Mouse (Mus musculus) mouse embryonic stem cell (cell line): ENCODE data around the gene Fam117b.

ENCODE experiments used
- in situ Hi-C, 2 experiments: fragments of 300-500 bp; cut with MboI; formaldehyde crosslinking; loops; 1 replicate in 1 of 2; 3 replicates in 1 of 2; pipeline ENCODE4 v1.14.3; 2019 to 2020; ENCODE audit warnings: low sequenced_read_pairs in 2 of 2, low pct_unique_long_range_greater_than_20kb in 1 of 2, mixed read lengths in 1 of 2; ENCODE audit not compliant: unreplicated experiment in 1 of 2

Gene Fam117b

DNA sequence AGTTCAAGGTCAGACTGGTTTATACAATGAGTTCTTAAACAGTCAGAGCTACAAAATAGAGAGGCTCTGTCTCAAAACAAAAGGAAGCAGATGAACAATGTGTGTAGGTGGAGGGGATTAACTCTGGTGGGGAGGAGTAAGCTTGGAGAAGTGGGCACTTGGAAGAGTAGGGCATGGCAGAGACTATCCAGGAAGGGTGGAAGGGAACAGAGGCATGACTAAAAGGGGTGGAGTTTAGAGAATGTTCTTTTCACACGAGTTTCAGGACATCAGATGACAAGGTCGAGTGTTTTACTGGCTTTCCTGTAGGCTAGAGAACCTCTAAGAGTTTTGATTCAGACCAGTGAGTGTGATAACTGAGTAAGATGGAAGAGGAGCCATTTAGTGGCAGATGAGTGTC, 5.1 kb upstream of the Fam117b start:
- in situ Hi-C loops: no loop called here

DNA sequence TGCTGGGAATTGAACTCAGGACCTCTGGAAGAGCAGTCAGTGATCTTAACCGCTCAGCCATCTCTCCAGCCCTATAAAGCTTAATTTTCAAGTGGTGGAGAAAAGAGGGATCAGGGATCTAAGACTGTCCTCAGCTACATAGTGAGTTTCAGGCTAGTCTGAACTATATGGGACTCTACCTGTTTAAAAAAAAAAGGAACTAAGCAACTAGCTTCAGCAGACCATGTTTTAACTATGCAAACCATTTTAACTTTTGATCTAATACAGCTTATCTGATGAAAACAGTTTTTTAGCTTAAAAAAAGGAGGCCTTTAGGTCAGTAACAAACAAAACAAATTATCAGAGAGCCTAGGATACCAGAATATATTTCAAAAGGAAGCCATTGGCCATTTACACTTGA, 1.9 kb upstream of the Fam117b start:
- in situ Hi-C loops: no loop called here

DNA sequence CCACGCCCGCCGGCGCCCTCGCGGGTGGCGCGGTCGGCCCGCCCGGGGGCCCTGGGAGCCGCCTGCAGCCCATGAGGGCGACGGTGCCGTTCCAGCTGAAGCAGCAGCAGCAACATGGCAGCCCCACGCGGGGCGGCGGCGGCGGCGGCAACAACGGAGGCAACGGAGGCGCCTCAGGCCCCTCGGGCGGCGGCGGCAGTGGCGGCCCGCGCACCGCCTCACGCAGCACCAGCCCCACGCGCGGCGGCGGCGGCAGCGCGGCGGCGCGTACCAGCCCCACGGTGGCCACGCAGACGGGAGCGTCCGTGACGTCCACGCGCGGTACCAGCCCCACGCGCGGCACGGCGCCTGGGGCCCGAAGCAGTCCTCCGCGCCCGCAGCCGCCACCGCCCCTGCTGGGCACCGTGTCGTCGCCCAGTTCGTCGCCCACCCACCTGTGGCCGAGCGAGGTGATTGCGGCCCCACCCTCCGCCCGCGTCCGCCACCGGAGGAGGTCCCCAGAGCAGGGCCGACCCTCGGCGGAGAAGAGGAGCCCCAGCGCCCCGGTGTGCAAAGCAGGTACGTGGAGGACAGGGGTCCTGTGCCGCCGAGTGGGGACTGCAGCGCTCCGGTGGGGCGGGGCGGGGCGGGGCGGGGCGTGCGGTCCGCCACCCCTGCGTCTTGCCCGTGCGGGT, 526 bp downstream of the Fam117b start:
- in situ Hi-C loops: no loop called here

DNA sequence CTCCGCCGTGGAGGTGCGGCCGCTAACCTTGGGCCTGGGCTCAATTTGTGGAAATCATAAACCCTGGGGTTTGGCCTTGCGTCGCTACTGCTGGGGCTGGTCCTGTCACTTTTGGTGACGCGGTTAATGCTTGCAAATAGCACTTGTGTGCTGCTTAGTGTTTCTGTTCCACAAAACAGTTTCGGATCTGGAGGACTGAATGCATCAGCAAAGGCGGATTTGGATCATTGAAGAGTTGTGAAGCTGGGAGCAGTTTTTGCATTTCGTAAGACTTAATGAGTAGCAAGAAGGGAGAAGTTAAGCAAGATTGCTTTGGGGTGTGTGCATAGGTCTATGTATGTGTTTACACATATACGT, 1.0 kb downstream of the Fam117b start:
- in situ Hi-C loops: no loop called here

DNA sequence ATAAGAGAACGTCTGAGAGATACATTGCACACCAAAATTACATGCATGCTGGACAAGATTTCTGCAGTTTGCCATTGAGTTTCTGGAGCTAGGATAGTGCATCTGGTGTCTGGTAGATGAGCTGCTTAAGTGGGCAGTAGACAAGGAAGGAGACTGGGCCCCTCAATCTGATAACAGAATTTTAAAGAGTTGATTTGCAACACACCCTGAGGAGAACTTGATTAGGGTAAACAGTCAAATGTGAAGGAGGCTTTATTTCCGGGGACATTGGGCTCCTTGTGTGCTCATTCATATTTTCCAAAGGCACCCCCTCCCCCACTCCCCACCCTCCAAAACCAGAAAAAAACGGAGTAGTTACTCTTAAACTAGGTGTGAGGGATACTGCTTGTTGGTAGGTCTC, 2.0 kb downstream of the Fam117b start:
- in situ Hi-C loops: no loop called here

DNA sequence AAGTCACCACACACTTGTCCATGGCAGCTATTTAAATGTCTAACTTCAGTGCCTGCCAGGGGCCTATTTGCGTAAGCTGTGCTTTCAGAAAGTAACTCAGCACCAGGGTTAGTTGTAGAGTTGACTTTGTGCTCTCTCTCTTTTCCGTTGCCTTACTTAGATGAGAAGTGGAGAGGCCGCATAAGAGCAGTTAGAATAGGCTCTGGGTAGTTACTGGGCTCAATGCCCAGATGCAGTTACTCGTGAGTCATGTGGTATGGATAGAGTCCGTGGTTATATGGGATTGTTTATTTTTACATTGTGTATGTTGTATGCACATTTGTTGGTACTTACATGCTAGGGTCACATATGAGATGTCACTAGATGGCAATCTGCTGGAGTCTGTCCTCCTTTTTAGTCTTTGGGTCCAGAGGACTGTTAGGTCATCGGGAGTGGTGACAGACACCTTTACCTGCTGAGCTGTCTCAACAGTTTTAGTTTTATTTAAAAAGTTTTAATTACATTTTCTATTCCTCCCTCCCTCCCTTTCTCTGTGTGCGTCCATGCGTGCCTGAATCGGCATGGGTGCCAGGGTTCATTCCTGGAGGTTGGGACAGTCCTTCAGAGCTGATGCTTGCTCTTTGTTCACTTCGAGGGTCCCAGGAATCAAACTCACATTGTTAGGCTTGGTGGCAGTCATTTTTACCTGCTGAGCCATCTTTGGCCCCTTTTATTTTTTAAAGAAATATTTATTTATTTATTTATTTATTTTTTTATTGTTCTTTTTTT, 3.2 kb downstream of the Fam117b start:
- in situ Hi-C loops: no loop called here

DNA sequence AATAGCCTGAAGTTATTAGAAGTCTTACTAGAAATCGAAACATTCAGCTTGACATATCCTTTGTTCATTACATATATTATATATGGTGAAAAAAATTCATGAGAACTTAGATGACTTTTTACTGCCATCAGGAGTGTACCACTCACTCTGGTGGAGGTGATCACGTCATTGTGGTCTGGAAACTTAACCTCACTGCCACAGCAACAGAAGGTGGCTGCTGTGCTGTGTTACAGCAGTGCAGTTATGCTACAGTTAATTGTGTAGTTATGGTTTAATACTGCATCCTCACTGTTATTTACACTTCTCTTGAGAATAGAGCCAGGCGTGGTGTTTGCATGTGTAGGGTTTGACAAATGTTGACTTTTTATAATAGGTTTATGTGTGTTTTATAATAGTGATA, 4.6 kb downstream of the Fam117b start:
- in situ Hi-C loops: no loop called here

DNA sequence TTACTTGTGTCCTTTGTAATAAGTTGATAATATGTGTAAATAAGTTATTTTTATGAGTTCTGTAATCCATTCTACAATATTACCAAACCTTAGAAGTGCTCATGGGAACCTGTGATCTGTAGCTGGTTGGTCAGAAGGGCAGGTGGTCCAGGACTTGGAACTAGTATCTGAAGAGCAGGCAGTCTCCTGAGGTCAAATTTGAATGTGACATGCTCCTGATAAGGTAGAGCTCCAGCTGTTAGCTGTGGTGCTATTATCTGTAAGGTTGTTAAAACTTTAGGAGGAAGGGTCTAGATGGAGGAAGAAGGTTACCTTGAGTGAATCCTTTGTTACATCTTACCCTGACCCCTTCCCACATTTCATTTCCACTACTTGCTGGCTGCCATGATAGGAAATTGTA, 5.3 kb downstream of the Fam117b start:
- in situ Hi-C loops: no loop called here

DNA sequence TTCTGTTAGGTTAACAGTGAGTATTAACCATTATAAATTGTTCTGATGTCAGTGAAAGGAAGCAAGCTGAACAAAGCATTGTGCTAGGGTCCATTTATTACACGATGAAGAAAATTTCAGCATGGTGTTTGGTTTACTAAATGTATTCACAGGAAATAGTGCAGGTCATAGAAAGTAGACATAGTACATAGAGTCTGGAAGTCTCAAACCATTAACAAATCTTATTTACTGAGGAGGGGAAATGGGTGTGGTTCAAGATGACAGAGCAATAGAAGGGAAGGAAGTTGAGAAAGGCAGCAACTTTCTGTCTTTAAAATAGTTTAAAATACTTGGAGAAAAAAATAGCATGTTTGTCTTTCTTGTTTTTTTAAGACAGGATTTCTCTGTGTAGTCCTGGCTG, 10.4 kb downstream of the Fam117b start:
- in situ Hi-C loops: no loop called here

DNA sequence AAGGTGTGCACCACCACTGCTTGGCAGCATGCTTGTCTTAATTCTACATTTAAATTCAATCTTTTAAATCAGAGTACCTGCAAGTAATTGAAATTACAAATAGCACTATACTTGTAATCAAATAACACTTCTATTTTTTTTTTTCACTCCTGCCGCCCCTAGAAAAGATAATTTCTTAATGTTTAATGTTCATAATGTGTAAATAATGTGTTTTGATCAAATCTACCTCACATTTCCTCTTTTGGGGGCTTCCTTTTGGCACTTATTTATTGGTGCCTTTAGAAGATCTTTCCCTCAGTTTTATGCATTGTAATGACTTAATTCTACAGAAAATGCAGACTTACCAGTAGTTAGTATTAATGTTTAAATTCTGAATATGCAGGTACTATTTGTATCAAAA, 10.9 kb downstream of the Fam117b start:
- in situ Hi-C loops: no loop called here

DNA sequence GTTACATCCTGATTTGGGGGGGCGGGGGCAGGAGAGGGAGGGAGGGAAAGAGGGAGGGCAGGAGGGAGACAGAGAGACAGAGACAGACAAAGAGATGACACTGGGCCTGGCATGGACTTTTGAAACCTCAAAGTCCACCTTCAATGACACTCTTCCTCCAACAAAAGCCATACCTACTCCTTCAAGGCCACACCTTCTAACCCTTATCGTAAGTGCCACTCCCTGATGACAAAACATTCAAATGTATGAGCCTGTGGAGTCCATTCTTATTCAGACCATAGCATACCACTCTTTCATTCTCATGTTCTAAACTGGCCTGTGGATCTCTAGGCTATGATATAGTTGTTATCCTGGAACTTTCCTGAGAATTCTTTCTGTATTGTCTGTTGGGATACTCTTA, 11.6 kb downstream of the Fam117b start:
- in situ Hi-C loops: no loop called here

DNA sequence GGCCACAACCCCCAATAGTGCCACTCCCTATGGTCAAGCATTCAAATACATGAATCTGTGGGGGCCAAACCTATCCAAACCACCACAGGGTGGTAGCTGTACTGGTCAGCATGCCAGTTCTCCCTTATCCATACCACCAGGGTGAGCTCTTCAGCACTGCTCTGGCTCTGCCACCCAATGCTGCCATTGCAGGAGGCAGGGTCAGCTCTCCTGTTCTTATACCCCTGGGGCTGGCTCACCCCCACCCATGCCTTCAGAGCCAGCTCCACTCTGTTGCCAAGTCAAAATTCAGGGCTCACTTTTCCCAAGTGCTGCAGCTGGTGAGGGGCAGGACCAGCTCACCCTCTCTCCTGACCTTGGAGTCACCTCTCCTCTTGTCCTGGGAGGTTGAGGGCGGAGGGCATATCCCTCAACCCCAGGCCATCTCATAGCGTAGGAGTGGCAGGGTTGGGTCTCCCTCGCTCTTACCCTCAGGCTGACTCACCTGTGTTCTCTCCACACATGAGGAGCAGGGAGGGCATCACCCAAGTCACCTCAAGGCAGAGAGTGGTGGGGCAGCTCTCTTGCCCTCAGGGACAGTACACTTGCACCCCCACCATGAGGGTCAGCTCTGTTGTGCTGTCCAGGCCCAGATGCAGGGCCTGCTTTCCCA, 13.3 kb downstream of the Fam117b start:
- in situ Hi-C loops: no loop called here

DNA sequence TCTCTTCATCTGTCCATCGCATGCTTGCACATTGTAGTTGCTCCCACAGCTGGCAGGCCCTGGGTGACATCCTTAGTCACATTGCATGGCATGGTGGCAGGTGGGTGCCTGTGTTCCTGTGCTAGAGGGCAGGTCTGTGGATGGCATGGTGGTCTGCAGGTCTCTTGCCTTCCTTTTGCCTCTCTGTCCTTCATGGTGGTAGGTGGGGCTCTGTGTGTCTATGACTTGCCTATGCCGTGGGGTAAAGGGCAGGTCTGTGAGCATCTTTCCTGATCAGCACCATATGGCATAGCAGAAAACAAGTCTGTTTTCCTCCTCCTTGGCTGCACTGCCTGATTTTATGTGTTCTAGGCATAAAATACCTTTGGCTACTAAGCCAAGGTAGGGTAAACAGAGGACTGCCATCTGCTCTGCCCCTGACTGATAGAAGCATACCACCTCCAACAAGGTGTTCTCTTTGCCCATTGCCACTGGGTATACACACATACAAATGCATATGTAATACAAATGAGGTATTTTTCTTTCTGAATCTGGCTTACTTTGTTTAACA, 14.4 kb downstream of the Fam117b start:
- in situ Hi-C loops: no loop called here

DNA sequence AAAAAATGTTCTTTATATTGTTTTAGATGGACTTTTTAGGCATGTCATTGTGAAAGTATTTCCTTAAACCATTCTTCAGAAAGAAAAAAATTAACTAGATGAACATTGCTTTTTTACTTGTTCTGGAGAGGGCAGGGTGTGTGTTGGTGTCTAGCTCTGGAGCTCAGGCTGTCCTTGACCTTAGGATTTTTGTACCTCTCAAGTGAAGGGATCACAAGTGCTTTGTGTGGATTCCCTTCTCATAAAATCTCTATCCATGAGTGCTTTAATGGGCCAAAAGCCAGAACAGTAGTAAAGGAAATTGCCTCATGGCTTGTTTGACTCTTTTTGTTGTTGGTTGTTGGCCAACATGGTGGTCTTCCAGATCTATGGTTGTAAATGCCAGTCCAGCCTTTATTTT, 18.1 kb downstream of the Fam117b start:
- in situ Hi-C loops: no loop called here

DNA sequence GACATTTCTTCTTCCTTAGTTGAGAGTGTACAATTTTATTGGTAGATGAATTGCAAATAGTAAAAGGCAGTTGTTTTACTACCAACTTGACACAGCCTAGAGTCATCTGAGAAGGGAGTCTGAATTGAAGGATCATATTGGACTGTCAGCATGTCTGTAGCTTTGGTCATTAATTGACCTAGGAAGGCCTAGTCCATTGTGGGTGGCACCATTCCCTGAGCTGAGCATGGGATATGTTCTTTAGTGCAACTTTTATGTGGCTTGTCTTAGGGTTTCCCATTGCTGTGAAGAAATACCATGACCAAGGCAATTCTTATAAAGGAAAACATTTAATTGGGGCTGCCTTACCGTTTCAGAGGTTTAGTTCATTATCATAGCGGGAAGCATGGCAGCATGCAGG, 20.2 kb downstream of the Fam117b start:
- in situ Hi-C loops: no loop called here

DNA sequence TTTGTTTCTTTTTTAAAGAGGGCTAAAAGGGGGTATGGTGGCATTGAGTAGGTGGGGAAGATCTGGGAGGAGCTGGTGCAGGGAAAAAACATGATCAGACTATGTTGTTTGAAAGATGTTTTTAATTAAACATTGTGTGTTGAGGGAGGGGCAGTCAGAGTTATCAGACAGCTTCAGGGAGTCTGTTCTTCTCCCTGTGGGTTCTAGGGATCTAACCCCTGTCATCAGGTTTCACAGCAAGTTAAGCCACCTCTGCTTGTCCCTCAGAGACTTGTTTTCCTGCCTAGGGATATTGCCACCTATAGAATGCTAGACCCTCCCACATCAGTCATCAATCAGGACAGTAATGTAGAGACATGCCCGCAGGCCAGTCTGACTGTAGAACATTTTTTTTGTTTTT, 28.3 kb downstream of the Fam117b start:
- in situ Hi-C loops: no loop called here

DNA sequence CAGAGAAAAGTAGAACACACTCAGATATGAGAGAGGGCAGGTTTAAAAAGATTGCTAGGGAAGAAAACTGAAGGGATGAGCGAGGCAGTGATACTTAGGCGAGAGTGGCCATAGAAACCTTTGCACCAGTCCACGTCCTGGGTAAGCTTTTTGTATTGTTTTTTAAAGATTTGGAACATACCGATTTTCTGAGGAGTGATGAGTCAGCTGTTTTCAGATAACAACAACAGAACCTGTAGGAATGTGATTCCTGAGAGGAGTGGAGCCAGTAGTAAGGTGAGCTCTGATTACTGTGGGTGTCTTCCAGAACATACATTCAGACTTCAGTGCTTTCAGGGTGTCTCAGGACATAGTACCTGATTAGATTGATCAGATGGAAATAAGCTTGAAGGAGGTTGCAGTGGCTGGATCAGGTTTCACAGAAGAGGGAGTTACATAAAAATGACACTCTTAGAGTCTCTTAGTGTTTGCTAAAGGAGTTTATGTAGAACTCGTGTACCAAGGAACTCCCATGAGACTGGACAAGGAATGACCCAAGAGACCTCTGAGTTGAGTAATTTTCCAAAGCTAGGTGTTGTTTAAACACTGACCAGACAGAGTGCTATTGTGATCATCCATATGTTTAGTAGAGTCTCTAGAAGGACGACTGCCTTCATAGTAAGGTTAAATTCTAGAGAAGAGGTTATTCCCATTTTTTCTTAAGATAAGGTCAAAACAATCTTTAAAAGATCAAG, 29.4 kb downstream of the Fam117b start:
- in situ Hi-C loops: no loop called here

DNA sequence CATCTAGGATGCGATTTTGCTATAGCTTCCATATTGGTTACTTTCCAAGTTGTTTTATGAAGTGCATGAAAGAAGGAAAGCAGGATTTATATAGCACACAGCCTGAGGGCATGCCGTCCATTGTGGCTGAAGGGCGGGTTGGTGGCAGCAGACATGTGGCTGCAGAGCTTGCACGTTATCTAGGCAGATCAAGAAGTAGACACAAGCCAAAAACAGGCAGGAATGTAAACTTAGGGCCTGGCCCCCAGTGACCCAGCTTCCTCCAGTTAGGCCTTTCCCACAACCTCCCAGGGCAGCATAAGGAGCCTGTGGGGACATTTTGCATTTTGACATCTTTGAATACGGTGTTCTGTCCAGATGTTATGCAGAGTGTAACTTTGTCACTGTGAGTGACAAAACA, 31.0 kb downstream of the Fam117b start:
- in situ Hi-C loops: no loop called here

DNA sequence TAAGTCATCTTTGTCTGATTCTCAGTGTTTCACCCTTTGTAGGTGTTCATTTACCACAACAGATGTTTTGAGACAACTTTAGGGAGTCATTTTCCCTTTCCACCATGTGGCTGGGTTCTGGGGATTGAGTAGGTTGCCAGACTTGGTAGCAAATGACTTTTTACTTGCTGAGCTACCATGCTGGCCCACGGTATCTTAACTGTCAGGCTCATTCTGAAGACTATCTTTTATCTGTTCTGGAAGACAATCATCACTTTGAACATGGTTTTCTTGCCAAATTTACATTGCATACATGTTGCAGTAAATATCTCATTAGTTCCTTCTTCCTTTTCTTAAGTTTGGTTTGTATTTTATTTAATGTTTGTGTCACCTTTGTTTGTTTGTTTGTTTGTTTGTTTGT, 33.2 kb downstream of the Fam117b start:
- in situ Hi-C loops: no loop called here
